ENCODE assay signal across 8 mouse cellular contexts in genomic region chr2:21142616-21143015, GRCm38 (mm10).
DNase-seq lines count a peak whose midpoint lies in the region; ATAC-seq and TF ChIP-seq lines count a peak whose summit lies in the region.

No protein-coding gene starts in this region.

- TF ChIP-seq EP300 in liver, postnatal 0 days (IDR thresholded peaks at IDR 0.05; ENCODE audit: low read depth) = no peak

- WGBS in hindbrain, embryonic 10.5 days = 33% methylated on average over 2 of the region's 2 CpGs
- WGBS in liver, postnatal 0 days (ENCODE audit: insufficient replicate concordance) = 14% methylated on average over 2 of the region's 2 CpGs

- H3K4me1 ChIP-seq in hindbrain, embryonic 10.5 days (replicated peaks) = peaks cover 20% of the 10 kb centered on the region
- peaks cover 4% of the 10 kb centered on the region; the same call in 1 of the 2 replicates for H3K4me1 ChIP-seq in liver, postnatal 0 days (ENCODE audit: insufficient read depth)

- H3K4me2 ChIP-seq in liver, postnatal 0 days (ENCODE audit: low read depth, low read length) = peak overlapping the region; percentile 87; the same call in 1 of the 2 replicates

- H3K4me3 ChIP-seq in hindbrain, embryonic 10.5 days = peak overlapping the region; percentile 67
- no peak overlapping the region for H3K4me3 ChIP-seq in liver, postnatal 0 days (ENCODE audit: low read depth, low read length)

- TF ChIP-seq CTCF in liver, postnatal 0 days (IDR thresholded peaks at IDR 0.05; ENCODE audit: low read depth) = no peak

- peaks cover 11% of the 10 kb centered on the region for H3K9me3 ChIP-seq in hindbrain, embryonic 10.5 days
- H3K9me3 ChIP-seq in liver, postnatal 0 days (ENCODE audit: low read length) = no peaks in the 10 kb centered on the region

- no peak for ATAC-seq in liver, postnatal 0 days

- H3K36me3 ChIP-seq in hindbrain, embryonic 10.5 days = no peaks in the 10 kb centered on the region
- no peaks in the 10 kb centered on the region for H3K36me3 ChIP-seq in liver, postnatal 0 days (replicated peaks; ENCODE audit: insufficient read depth, low read length)

- DNase-seq in frontal cortex, postnatal 36 days (ENCODE audit: low spot score in 2 of 2) = peak; percentile 5 to 32
- no peak for DNase-seq in frontal cortex, postnatal 25 days (ENCODE audit: low spot score in 2 of 2)
- DNase-seq in embryo, embryonic 11 days = peak; percentile 20
- DNase-seq in hindbrain, embryonic 10.5 days (ENCODE audit: low spot score) = peak; percentile 18
- no peak for DNase-seq in liver, postnatal 0 days
- no peak for DNase-seq in ovary, postnatal 36 days (ENCODE audit: low spot score)
- DNase-seq in right cerebral cortex, postnatal 4 days = no peak
- DNase-seq in adrenal gland, postnatal 36 days = no peak

- H3K9ac ChIP-seq in liver, postnatal 0 days (replicated peaks) = no peak overlapping the region

- peak overlapping the region; percentile 94 for H3K27ac ChIP-seq in hindbrain, embryonic 10.5 days
- no peak overlapping the region for H3K27ac ChIP-seq in liver, postnatal 0 days (ENCODE audit: low read depth)

- peaks cover 9% of the 10 kb centered on the region; the same call in 1 of the 2 replicates for H3K27me3 ChIP-seq in hindbrain, embryonic 10.5 days (ENCODE audit: insufficient read depth, poor library complexity, severe bottlenecking)
- H3K27me3 ChIP-seq in liver, postnatal 0 days (ENCODE audit: insufficient read depth, low read length) = peaks cover 9% of the 10 kb centered on the region; the same call in 1 of the 2 replicates

Comparison
In these comparisons a context has a peak if more than half of its experiments do, and no peak if none do; other contexts are left out.
1. DNase-seq: peak in frontal cortex, postnatal 36 days (2 of 2), embryo, embryonic 11 days (single experiment) and hindbrain, embryonic 10.5 days (single experiment); none in frontal cortex, postnatal 25 days (0 of 2), liver, postnatal 0 days (single experiment), ovary, postnatal 36 days (single experiment), right cerebral cortex, postnatal 4 days (single experiment) and adrenal gland, postnatal 36 days (0 of 2).